Mouse (Mus musculus) macrophage (primary cell): ENCODE results near the gene Pigp. TPM values are rescaled to one million over a fixed set of nuclear protein-coding genes. Genes with fewer than 3 reads are reported as not detected.
"Not testable (repeated sequence)": the region's sequence is repeated elsewhere in the genome, so short reads cannot be mapped to it uniquely, and the experiment has no call there.

Experiments
- H3K27ac ChIP-seq: fragments of 350-480 bp; formaldehyde crosslinking; 2 replicates; pipeline ENCODE4 v1.9.0; 2021
- H3K36me3 ChIP-seq: fragments of 350-480 bp; formaldehyde crosslinking; 2 replicates; pipeline ENCODE4 v1.9.0; 2021; ENCODE audit errors: inconsistent target
- H3K4me3 ChIP-seq: fragments of 350-480 bp; formaldehyde crosslinking; 2 replicates; pipeline ENCODE4 v1.9.0; 2021; ENCODE audit errors: inconsistent target
- H3K79me2 ChIP-seq: fragments of 350-480 bp; formaldehyde crosslinking; 2 replicates; pipeline ENCODE4 v1.9.0; 2021; ENCODE audit errors: inconsistent target
- WGBS: methylation state at CpG from one replicate; pipeline ENCODE4 v1.1.7; 2026; ENCODE audit warnings: inconsistent platforms; ENCODE audit not compliant: missing documents; 5-methylcytosine and 5-hydroxymethylcytosine counted together
- polyA plus RNA-seq: library from polyadenylated mRNA; stranded (reverse); fragments of 250-400 nt; gene quantifications from 3 replicates; pipeline ENCODE4 v1.2.4, GENCODE M21; 2018; ENCODE audit warnings: inconsistent platforms

The Pigp gene
- polyA plus RNA-seq, 1 experiment from 2014 or later, result 19.2 TPM

GRCm38 (mm10) chr16:94348779-94349178 lies 22.9 kb downstream of the Pigp start:
- Histone ChIP-seq H3K79me2 (no peaks in the 10 kb centered on the region), H3K36me3 (no peaks in the 10 kb centered on the region), H3K27ac (no peak overlapping the region), H3K4me3 (no peak overlapping the region)
- WGBS, result 92% methylated on average over 2 of the region's 2 CpGs

GRCm38 (mm10) chr16:94347080-94347731 lies 24.4 kb downstream of the Pigp start:
- Histone ChIP-seq H3K4me3 (no peak overlapping the region), H3K79me2 (no peaks in the 10 kb centered on the region), H3K27ac (no peak overlapping the region), H3K36me3 (no peaks in the 10 kb centered on the region)
- 69% methylated on average over 7 of the region's 7 CpGs for WGBS

- Histone ChIP-seq H3K36me3 (no peaks in the 10 kb centered on the region), H3K4me3 (no peak overlapping the region), H3K79me2 (no peaks in the 10 kb centered on the region), H3K27ac (no peak overlapping the region)
- WGBS, result 92% methylated on average over 1 of the region's 1 CpGs
Measured at GRCm38 (mm10) chr16:94345733-94346132, 25.9 kb downstream of the Pigp start.

GRCm38 (mm10) chr16:94339164-94340160 lies 32.2 kb downstream of the Pigp start:
- 91% methylated on average over 12 of the region's 22 CpGs for WGBS
- not testable (repeated sequence) for H3K27ac ChIP-seq, H3K79me2 ChIP-seq, H3K36me3 ChIP-seq, H3K4me3 ChIP-seq

- no peak overlapping the region for H3K27ac ChIP-seq
- H3K36me3 ChIP-seq, result no peaks in the 10 kb centered on the region
- WGBS, result 47% methylated on average over 5 of the region's 5 CpGs
- H3K4me3 ChIP-seq, result no peak overlapping the region
- H3K79me2 ChIP-seq, result no peaks in the 10 kb centered on the region
Measured at GRCm38 (mm10) chr16:94335656-94336055, 36.0 kb downstream of the Pigp start.

GRCm38 (mm10) chr16:94331886-94332252 lies 39.8 kb downstream of the Pigp start:
- Histone ChIP-seq H3K27ac (no peak overlapping the region), H3K4me3 (no peak overlapping the region), H3K79me2 (no peaks in the 10 kb centered on the region), H3K36me3 (no peaks in the 10 kb centered on the region)
- WGBS, result 81% methylated on average over 5 of the region's 5 CpGs

GRCm38 (mm10) chr16:94331233-94331885 lies 40.3 kb downstream of the Pigp start:
- H3K79me2 ChIP-seq, result no peaks in the 10 kb centered on the region
- 89% methylated on average over 9 of the region's 9 CpGs for WGBS
- no peaks in the 10 kb centered on the region for H3K36me3 ChIP-seq
- H3K27ac ChIP-seq, result no peak overlapping the region
- H3K4me3 ChIP-seq, result no peak overlapping the region

- no peak overlapping the region for H3K4me3 ChIP-seq
- no peaks in the 10 kb centered on the region for H3K79me2 ChIP-seq
- no peak overlapping the region for H3K27ac ChIP-seq
- no peaks in the 10 kb centered on the region for H3K36me3 ChIP-seq
- whole genome bisulfite sequencing, result 94% methylated on average over 5 of the region's 5 CpGs
Measured at GRCm38 (mm10) chr16:94330429-94330828, 41.2 kb downstream of the Pigp start.

GRCm38 (mm10) chr16:94328881-94329867 lies 42.5 kb downstream of the Pigp start:
- WGBS, result 19% methylated on average over 25 of the region's 25 CpGs
- Histone ChIP-seq H3K36me3 (no peaks in the 10 kb centered on the region), H3K79me2 (no peaks in the 10 kb centered on the region), H3K27ac (no peak overlapping the region), H3K4me3 (peak overlapping the region; percentile 1; the same call in 1 of the 2 replicates)

GRCm38 (mm10) chr16:94327781-94328711 lies 43.6 kb downstream of the Pigp start, which contains the start of gene Ripply3:
Ripply3 (plus strand) TSS chr16:94328420.
- Histone ChIP-seq H3K4me3 (peak within 1 kb of the TSS; percentile 22), H3K27ac (no peak within 1 kb of the TSS), H3K36me3 (no peaks in the 10 kb centered on the region), H3K79me2 (no peaks in the 10 kb centered on the region)
- 3% methylated on average over 63 of the region's 63 CpGs for WGBS

- Histone ChIP-seq H3K79me2 (no peaks in the 10 kb centered on the region), H3K36me3 (no peaks in the 10 kb centered on the region), H3K4me3 (no peak overlapping the region), H3K27ac (no peak overlapping the region)
- 95% methylated on average over 3 of the region's 3 CpGs for WGBS
Measured at GRCm38 (mm10) chr16:94326008-94326407, 45.6 kb downstream of the Pigp start.

GRCm38 (mm10) chr16:94323681-94324080 lies 48.0 kb downstream of the Pigp start:
- no peaks in the 10 kb centered on the region for H3K36me3 ChIP-seq
- whole genome bisulfite sequencing, result 56% methylated on average over 5 of the region's 5 CpGs
- H3K79me2 ChIP-seq, result no peaks in the 10 kb centered on the region
- no peak overlapping the region for H3K4me3 ChIP-seq
- no peak overlapping the region for H3K27ac ChIP-seq

GRCm38 (mm10) chr16:94320223-94320622 lies 51.4 kb downstream of the Pigp start:
- no peak overlapping the region for H3K4me3 ChIP-seq
- no peak overlapping the region for H3K27ac ChIP-seq
- H3K79me2 ChIP-seq, result no peaks in the 10 kb centered on the region
- WGBS, result 53% methylated on average over 5 of the region's 5 CpGs
- H3K36me3 ChIP-seq, result no peaks in the 10 kb centered on the region
